Mouse (Mus musculus) kidney, postnatal 36 days (tissue): ENCODE measurements at regions not wholly inside any gene's neighbourhood (a gene's known extent, or its start where the extent isn't known, plus 50 kb on each side); places are given as distances from the start of the nearest gene placed in this dataset.

ENCODE experiments used
- DNase-seq, 2 experiments: peaks; one replicate each; pipeline ENCODE4 v3.0.0; 2021 to 2022; ENCODE audit warnings: mixed read lengths in 2 of 2

- peak; percentile 62 to 82 for DNase-seq
Observed at GRCm38 (mm10) chr13:45218251-45218650, 139.8 kb downstream of the Gm9817 start.

GRCm38 (mm10) chr13:45219671-45220070 lies 141.2 kb downstream of the Gm9817 start:
- DNase-seq: no peak

GRCm38 (mm10) chr13:45230804-45231203 lies 152.3 kb downstream of the Gm9817 start:
- DNase-seq: no peak

GRCm38 (mm10) chr13:45235236-45235635 lies 154.3 kb upstream of the Mylip start:
- DNase-seq: no peak

- peak in 1 of 2 experiments; percentile 31 for DNase-seq
Observed at GRCm38 (mm10) chr13:45238258-45238657, 151.3 kb upstream of the Mylip start.

- DNase-seq: peak; percentile 84 to 89
Observed at GRCm38 (mm10) chr13:45239153-45239552, 150.4 kb upstream of the Mylip start.

- DNase-seq: peak in 1 of 2 experiments; percentile 33
Observed at GRCm38 (mm10) chr13:45240009-45240653, 149.4 kb upstream of the Mylip start.

- peak; percentile 25 to 59 for DNase-seq
Observed at GRCm38 (mm10) chr13:45242261-45242660, 147.3 kb upstream of the Mylip start.

- no peak for DNase-seq
Observed at GRCm38 (mm10) chr13:45242750-45243149, 146.8 kb upstream of the Mylip start.

- DNase-seq: peak; percentile 21 to 54
Observed at GRCm38 (mm10) chr13:45245651-45246050, 143.9 kb upstream of the Mylip start.

GRCm38 (mm10) chr13:45246341-45246740 lies 143.2 kb upstream of the Mylip start:
- DNase-seq: peak; percentile 53 to 86

GRCm38 (mm10) chr13:45250028-45250427 lies 139.5 kb upstream of the Mylip start:
- no peak for DNase-seq

- no peak for DNase-seq
Observed at GRCm38 (mm10) chr13:45251068-45251467, 138.5 kb upstream of the Mylip start.

GRCm38 (mm10) chr13:45252126-45252525 lies 137.4 kb upstream of the Mylip start:
- DNase-seq: peak; percentile 48 to 82

GRCm38 (mm10) chr13:45253221-45253620 lies 136.3 kb upstream of the Mylip start:
- peak in 1 of 2 experiments; percentile 33 for DNase-seq

- DNase-seq: peak; percentile 75 to 76
Observed at GRCm38 (mm10) chr13:45255277-45255676, 134.3 kb upstream of the Mylip start.

GRCm38 (mm10) chr13:45262011-45262410 lies 127.5 kb upstream of the Mylip start:
- peak in 1 of 2 experiments; percentile 45 for DNase-seq

- no peak for DNase-seq
Observed at GRCm38 (mm10) chr13:45266287-45267064, 123.1 kb upstream of the Mylip start.

- no peak for DNase-seq
Observed at GRCm38 (mm10) chr13:45267446-45267845, 122.1 kb upstream of the Mylip start.

GRCm38 (mm10) chr13:45267906-45268305 lies 121.6 kb upstream of the Mylip start:
- DNase-seq: no peak

GRCm38 (mm10) chr13:45274261-45274884 lies 115.2 kb upstream of the Mylip start:
- peak; percentile 80 to 85 for DNase-seq

GRCm38 (mm10) chr13:45275391-45275790 lies 114.2 kb upstream of the Mylip start:
- no peak for DNase-seq

GRCm38 (mm10) chr13:45277842-45278416 lies 111.6 kb upstream of the Mylip start:
- peak in 1 of 2 experiments; percentile 31 for DNase-seq
